Mouse (Mus musculus): ENCODE measurements around the gene Ints3.

- no peak for TF ChIP-seq CTCF (IDR thresholded peaks at IDR 0.05; ENCODE audit: low read depth)
- TF ChIP-seq EP300 (optimal IDR thresholded peaks at IDR 0.05), result no peak
Observed at GRCm38 (mm10) chr3:90459727-90460126, 26.3 kb upstream of the Ints3 start.

Data from stomach, postnatal 0 days (tissue).